Mouse (Mus musculus) kidney, adult 2 months (tissue): Measurements from ENCODE around the gene Map6d1. TPM values are rescaled to one million over a fixed set of nuclear protein-coding genes. Genes with fewer than 3 reads are reported as not detected.

Experiments used
- DNase-seq: peaks from one replicate; pipeline ENCODE4 v3.0.0; 2021
- H3K27ac ChIP-seq: fragments of 200-500 bp; 2 replicates; pipeline ENCODE4 v1.5.1; 2012; ENCODE audit warnings: low read depth, low read length, control low read depth, inconsistent platforms; ENCODE audit not compliant: insufficient read depth
- H3K27me3 ChIP-seq: fragments of 200-500 bp; replicated peaks from 2 replicates; pipeline ENCODE4 v1.6.1; 2012; ENCODE audit warnings: mild to moderate bottlenecking, moderate library complexity, low read length, inconsistent platforms; ENCODE audit not compliant: control insufficient read depth, insufficient read depth
- H3K36me3 ChIP-seq: fragments of 200-500 bp; 2 replicates; pipeline ENCODE4 v1.6.1; 2012; ENCODE audit warnings: mild to moderate bottlenecking, moderate library complexity, low read length, inconsistent platforms; ENCODE audit not compliant: control insufficient read depth, insufficient read depth
- H3K4me1 ChIP-seq: fragments of 200-500 bp; 2 replicates; pipeline ENCODE4 v1.6.1; 2011; ENCODE audit warnings: low read length; ENCODE audit not compliant: control insufficient read depth, insufficient read depth
- H3K4me3 ChIP-seq: fragments of 200-500 bp; 2 replicates; pipeline ENCODE4 v1.5.1; 2011; ENCODE audit warnings: mild to moderate bottlenecking, low read depth, low read length, control low read depth; ENCODE audit not compliant: insufficient read depth
- CTCF ChIP-seq: fragments of 200-500 bp; conservative IDR thresholded peaks from 2 replicates; pipeline ENCODE4 v1.5.1; 2011; ENCODE audit warnings: low read depth, mild to moderate bottlenecking, control low read depth, low read length, moderate library complexity, mixed read lengths; ENCODE audit not compliant: insufficient read depth, insufficient read length
- POLR2A ChIP-seq: fragments of 200-500 bp; IDR thresholded peaks from one replicate; pipeline ENCODE4 v1.6.1; 2011; ENCODE audit warnings: low read depth, low read length, control low read depth
- WGBS: fragments of 180-500 bp; shearing (Covaris S2); methylation state at CpG from one replicate; pipeline ENCODE4 v1.1.7; 2018; 5-methylcytosine and 5-hydroxymethylcytosine counted together
- polyA plus RNA-seq: library from polyadenylated mRNA; depleted of rRNA; stranded (reverse); fragments of >200 nt; gene quantifications from 2 replicates; pipeline ENCODE4 v1.2.3, GENCODE M21; 2012; rRNA removed

Map6d1 gene
- polyA plus RNA-seq, 1 experiment: 0.11 TPM

GRCm38 (mm10) chr16:20191161-20191882, 49.8 kb downstream of the Map6d1 start:
- H3K27me3 ChIP-seq: no peaks in the 10 kb centered on the region
- no peak for TF ChIP-seq POLR2A
- H3K4me1 ChIP-seq: no peaks in the 10 kb centered on the region
- no peak overlapping the region for H3K27ac ChIP-seq
- WGBS: 89% methylated on average over 3 of the region's 3 CpGs
- DNase-seq: no peak
- peaks cover 4% of the 10 kb centered on the region for H3K36me3 ChIP-seq
- no peak overlapping the region for H3K4me3 ChIP-seq

- DNase-seq: peak; percentile 25
- no peaks in the 10 kb centered on the region for H3K27me3 ChIP-seq
- no peaks in the 10 kb centered on the region for H3K4me1 ChIP-seq
- 51% methylated on average over 2 of the region's 2 CpGs for WGBS
- no peak for TF ChIP-seq POLR2A
- TF ChIP-seq CTCF: peak; percentile 64
- peaks cover 4% of the 10 kb centered on the region for H3K36me3 ChIP-seq
- H3K27ac ChIP-seq: no peak overlapping the region
- H3K4me3 ChIP-seq: no peak overlapping the region
Observed at GRCm38 (mm10) chr16:20185368-20185767, 55.8 kb downstream of the Map6d1 start.

Other genes with a start within 250 kb of the Map6d1 start
- gene Klhl24, start 143.8 kb downstream of the Map6d1 start, polyA plus RNA-seq: 19.2 and 23.3 TPM in 2 replicates
- 11.9 and 16.8 TPM in 2 replicates for gene Yeats2, start 100.3 kb downstream of the Map6d1 start, polyA plus RNA-seq
- gene Parl, start 61.0 kb upstream of the Map6d1 start, polyA plus RNA-seq: 52.0 and 61.0 TPM in 2 replicates
- 0.20 and 0.22 TPM in 2 replicates for gene Cyp2ab1, start 84.0 kb upstream of the Map6d1 start, polyA plus RNA-seq
- 56.0 and 73.1 TPM in 2 replicates for gene Abcc5, start 185.0 kb upstream of the Map6d1 start, polyA plus RNA-seq